Mouse (Mus musculus) liver, adult 2 months (tissue): Measurements from ENCODE around the gene Fndc3b.

Experiments used
- CTCF ChIP-seq: fragments of 200-500 bp; IDR thresholded peaks from 2 replicates; pipeline ENCODE4 v1.5.1; 2011; ENCODE audit warnings: low read depth, low read length, control low read depth
- POLR2A ChIP-seq: fragments of 200-500 bp; IDR thresholded peaks from 2 replicates; pipeline ENCODE4 v1.6.1; 2011; ENCODE audit warnings: low read length, control low read depth; ENCODE audit not compliant: insufficient read depth; ENCODE audit errors: extremely low read depth

DNA sequence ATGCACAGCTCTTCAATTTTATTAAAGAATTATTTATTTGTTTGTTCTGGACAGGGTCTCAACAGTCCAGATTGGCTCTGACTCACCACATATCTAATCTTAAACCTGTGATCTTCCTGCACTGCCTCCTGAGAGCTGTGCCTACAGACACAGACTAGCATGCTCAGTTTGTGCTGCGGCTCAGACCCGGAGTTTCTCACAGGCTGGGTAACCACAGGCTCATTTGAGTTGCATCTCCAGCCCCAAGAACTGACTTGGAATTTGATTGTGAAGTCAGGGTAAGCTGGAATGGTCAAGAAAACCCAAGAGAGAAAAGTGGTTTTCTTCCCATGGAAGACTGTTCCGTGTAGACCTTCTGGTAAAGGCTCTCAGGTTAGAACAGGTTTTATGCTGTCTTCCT lies 184.1 kb downstream of the Fndc3b start:
- no peak for TF ChIP-seq CTCF
- TF ChIP-seq POLR2A = no peak
